In genomic region chr8:46497314-46498011, GRCm38 (mm10) we compare ENCODE assay signal across 16 mouse cellular contexts. TPM values are rescaled to one million over a fixed set of nuclear protein-coding genes. Genes with fewer than 3 reads are reported as not detected.
DNase-seq lines count a peak whose midpoint lies in the region; ATAC-seq and TF ChIP-seq lines count a peak whose summit lies in the region.
"Had no signal": no experiment of that assay in that cellular context is flagged by ENCODE, and none has a peak within 500 bp of the region (broad histone marks: within the 10 kb centered on the region; RNA-seq: fewer than 3 reads in every experiment).

No protein-coding gene starts in this region.

- no peak overlapping the region for H3K4me3 ChIP-seq in heart, embryonic 12.5 days
- no peak overlapping the region for H3K4me3 ChIP-seq in bone marrow, adult 2 months (replicated peaks; ENCODE audit: control insufficient read depth, low read depth, low read length)
- H3K4me3 ChIP-seq: kidney, embryonic 15.5 days; layer of hippocampus, adult 2 months; lung, embryonic 15.5 days had no signal

- no peak for TF ChIP-seq POLR2A in bone marrow, adult 2 months (IDR thresholded peaks at IDR 0.05; ENCODE audit: borderline replicate concordance, control insufficient read depth, low read depth, low read length)

- TF ChIP-seq CTCF in bone marrow, adult 2 months (IDR thresholded peaks at IDR 0.05; ENCODE audit: control insufficient read depth, insufficient read depth, low read length), result no peak

- H3K9ac ChIP-seq in heart, embryonic 12.5 days, result no peak overlapping the region
- H3K9ac ChIP-seq: kidney, embryonic 15.5 days; lung, embryonic 15.5 days had no signal

- whole genome bisulfite sequencing in heart, embryonic 12.5 days, result 44% methylated on average over 15 of the region's 15 CpGs
- 23% methylated on average over 15 of the region's 15 CpGs for WGBS in bone marrow, adult 2 months

- peaks cover 32% of the 10 kb centered on the region for H3K4me1 ChIP-seq in heart, embryonic 12.5 days (replicated peaks)
- H3K4me1 ChIP-seq in bone marrow, adult 2 months (ENCODE audit: control insufficient read depth, insufficient read depth, low read length), result peaks cover 15% of the 10 kb centered on the region

- no peak for ATAC-seq in heart, embryonic 12.5 days (ENCODE audit: insufficient number of reproducible peaks, low FRiP score)
- peak; percentile 43 to 63 for ATAC-seq in hematopoietic stem cell, adult 5-6 weeks (replicated peaks in 1 of 2; ENCODE audit: insufficient read depth in 1 of 2, low FRiP score in 2 of 2, low TSS enrichment in 1 of 2, low read depth in 1 of 2, poor library complexity in 2 of 2, severe bottlenecking in 2 of 2)
- peak; percentile 43 for ATAC-seq in megakaryocyte progenitor cell, adult 5-6 weeks (replicated peaks; ENCODE audit: poor library complexity)
- no peak for ATAC-seq in frontal cortex, adult (ENCODE audit: low TSS enrichment)
- ATAC-seq: inflammation-experienced regulatory T-cells, adult 6 months; Patski had no signal

- intact Hi-C loops in heart, postnatal 36 days (cut with DNase I), result loop anchor here (2.0 kb wide), 1 partner anchor 25 kb away; no protein-coding TSS in a partner anchor

- peaks cover 6% of the 10 kb centered on the region; the same call in 1 of the 2 replicates for H3K36me3 ChIP-seq in heart, embryonic 12.5 days
- H3K36me3 ChIP-seq: kidney, embryonic 15.5 days; lung, embryonic 15.5 days had no signal

- no peaks in the 10 kb centered on the region for H3K9me3 ChIP-seq in heart, embryonic 12.5 days (replicated peaks)
- H3K9me3 ChIP-seq: kidney, embryonic 15.5 days; lung, embryonic 15.5 days had no signal

- H3K4me2 ChIP-seq in heart, embryonic 12.5 days, result peak overlapping the region; percentile 44
- H3K4me2 ChIP-seq: kidney, embryonic 15.5 days; lung, embryonic 15.5 days; midbrain, embryonic 11.5 days had no signal

- H3K27me3 ChIP-seq in heart, embryonic 12.5 days (replicated peaks), result no peaks in the 10 kb centered on the region
- H3K27me3 ChIP-seq: kidney, embryonic 15.5 days; Patski had no signal

- H3K27ac ChIP-seq in heart, embryonic 12.5 days (ENCODE audit: poor library complexity, severe bottlenecking), result peak overlapping the region; percentile 38
- H3K27ac ChIP-seq in bone marrow, adult 2 months (ENCODE audit: control insufficient read depth, insufficient read depth, low read depth, low read length, poor library complexity), result peak overlapping the region; percentile 67
- H3K27ac ChIP-seq: kidney, embryonic 15.5 days; layer of hippocampus, adult 2 months; lung, embryonic 15.5 days had no signal

- DNase-seq in heart, postnatal 36 days, result no peak
- DNase-seq in gastrocnemius, adult 8-10 months (ENCODE audit: low spot score in 2 of 2), result no peak
- no peak for DNase-seq in cerebellum, postnatal 36 days
- DNase-seq: spleen, adult 18-20 months; thymus, adult 2 months had no signal

RNA-seq across cellular contexts. Expression of gene Acsl1, which starts 26.6 kb away (rescaled TPM):
- polyA plus RNA-seq in heart, embryonic 12.5 days (2016; fragmentation: Nextera tagmentation; extraction: Ambion mirVana), result 23.3 and 24.5 TPM in 2 replicates
- total RNA-seq in heart, postnatal 36 days (2021), result 1,000 to 10,000 TPM in 1 of 2 experiments, 100 to 1,000 TPM in 1; 996 to 1,034 TPM
- 39.8 and 45.2 TPM in 2 replicates for polyA plus RNA-seq in bone marrow, adult 2 months (2011; ENCODE audit: insufficient read depth, insufficient read length, low replicate concordance, missing spikeins)
- total RNA-seq in hematopoietic stem cell, adult 5-6 weeks (2017), result 39.6 and 65.2 TPM in 2 replicates
- total RNA-seq in megakaryocyte progenitor cell, adult 5-6 weeks (2015), result 55.3 and 61.5 TPM in 2 replicates
- 72.5 and 89.7 TPM in 2 replicates for total RNA-seq in megakaryocyte progenitor cell, adult 5-6 weeks (2017)
- total RNA-seq in gastrocnemius, adult 8-10 months (2022), result 100 to 1,000 TPM; 225 to 268 (median 235) TPM

RNA-seq across cellular contexts. Expression of gene Cenpu, which starts 54.4 kb away (rescaled TPM):
- polyA plus RNA-seq in heart, embryonic 12.5 days (2016; fragmentation: Nextera tagmentation; extraction: Ambion mirVana), result 10.7 and 12.6 TPM in 2 replicates
- total RNA-seq in heart, postnatal 36 days (2021), result 1 to 10 TPM; 1.1 to 1.8 TPM
- 14.2 and 18.7 TPM in 2 replicates for polyA plus RNA-seq in bone marrow, adult 2 months (2011; ENCODE audit: insufficient read depth, insufficient read length, low replicate concordance, missing spikeins)
- total RNA-seq in hematopoietic stem cell, adult 5-6 weeks (2017), result 51.7 and 87.7 TPM in 2 replicates
- total RNA-seq in megakaryocyte progenitor cell, adult 5-6 weeks (2015), result 34.9 and 42.0 TPM in 2 replicates
- 71.4 and 104 TPM in 2 replicates for total RNA-seq in megakaryocyte progenitor cell, adult 5-6 weeks (2017)
- under 1 TPM in 2 of 4 experiments, not detected in 2; 0.19 to 0.29 TPM for total RNA-seq in gastrocnemius, adult 8-10 months (2022)

Comparison
In these comparisons a context has a peak if more than half of its experiments do, and no peak if none do; other contexts are left out.
1. ATAC-seq: peak in hematopoietic stem cell, adult 5-6 weeks (2 of 2) and megakaryocyte progenitor cell, adult 5-6 weeks (single experiment); none in heart, embryonic 12.5 days (single experiment) and frontal cortex, adult (single experiment).
2. RNA of gene Cenpu, which starts 54.4 kb away (total RNA-seq): 51.7 to 87.7 TPM in hematopoietic stem cell, adult 5-6 weeks and 34.9 to 104 TPM in megakaryocyte progenitor cell, adult 5-6 weeks; 1.1 to 1.8 TPM in heart, postnatal 36 days and 0.19 to 0.29 TPM in gastrocnemius, adult 8-10 months; every median in the first group is over 10 times any median in the second.